Mouse (Mus musculus): ENCODE measurements around the gene Capn2. TPM values are rescaled to one million over a fixed set of nuclear protein-coding genes. Genes with fewer than 3 reads are reported as not detected.

Capn2 gene
- total and polyA plus RNA-seq, 3 experiments, result 0.33 TPM; not detected in 2

DNA sequence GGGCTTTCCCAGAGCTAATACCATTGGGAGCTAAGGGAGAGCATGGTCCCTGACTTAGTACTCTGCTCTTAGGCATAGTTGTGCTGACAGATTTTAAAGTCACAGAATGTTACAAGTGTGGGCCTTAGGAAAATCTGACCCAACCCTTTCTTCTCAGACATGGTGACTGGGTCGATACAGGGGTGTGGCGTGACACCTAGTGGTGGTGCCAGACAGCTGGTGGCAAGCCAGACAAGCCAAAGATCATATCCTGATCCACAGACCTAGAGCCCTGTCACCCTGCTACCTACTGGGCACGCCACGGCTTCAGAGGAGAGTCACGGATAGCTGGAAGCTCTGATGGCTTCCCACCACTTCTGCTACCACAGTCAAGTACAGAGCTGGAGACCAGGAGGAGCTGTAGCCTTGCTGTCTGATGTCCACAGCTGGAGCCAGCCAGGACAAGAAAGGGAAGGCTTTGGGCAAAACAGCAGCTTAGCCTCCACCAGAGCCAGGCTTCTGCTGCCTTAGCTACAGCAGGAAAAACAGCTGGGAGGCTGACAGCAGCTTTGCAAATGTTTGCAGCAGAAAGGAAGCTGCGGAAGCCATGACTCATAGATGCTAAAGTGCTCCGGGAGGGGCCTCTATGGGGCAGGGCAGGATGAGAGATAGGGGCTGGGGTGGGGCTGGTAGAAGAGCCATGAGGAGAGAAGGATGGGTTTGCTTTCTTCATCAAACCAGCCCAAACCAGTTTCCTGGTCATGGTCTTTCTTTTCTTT is 11.0 kb downstream of the Capn2 start:
- DNase-seq (ENCODE audit: low spot score), result no peak

GRCm38 (mm10) chr1:182505291-182505690 is 12.1 kb downstream of the Capn2 start:
- no peak for ATAC-seq (ENCODE audit: extremely low read depth, insufficient number of reproducible peaks, low FRiP score, poor library complexity, severe bottlenecking)
- H3K27me3 ChIP-seq (ENCODE audit: insufficient read depth, low read length), result peaks cover 3% of the 10 kb centered on the region; the same call in 1 of the 2 replicates
- no peak for DNase-seq (ENCODE audit: low spot score)
- peaks cover 5% of the 10 kb centered on the region; the same call in 1 of the 2 replicates for H3K9me3 ChIP-seq (replicated peaks)
- no peaks in the 10 kb centered on the region for H3K36me3 ChIP-seq (replicated peaks)
- TF ChIP-seq TAL1 (conservative IDR thresholded peaks at IDR 0.05; ENCODE audit: low read depth, low read length), result no peak
- TF ChIP-seq POLR2AphosphoS5 (IDR thresholded peaks at IDR 0.05; ENCODE audit: insufficient replicate concordance, low read depth, low read length), result no peak
- TF ChIP-seq CTCF (IDR thresholded peaks at IDR 0.05; ENCODE audit: low read depth, low read length), result no peak
- no peak for TF ChIP-seq GATA2 (IDR thresholded peaks at IDR 0.05; ENCODE audit: borderline replicate concordance, low read depth, low read length)
- no peak for TF ChIP-seq GATA1 (IDR thresholded peaks at IDR 0.05; ENCODE audit: borderline replicate concordance, low read length)
- H3K4me3 ChIP-seq (ENCODE audit: low read depth, low read length), result no peak overlapping the region
- H3K4me1 ChIP-seq (ENCODE audit: insufficient read depth, low read depth, low read length), result no peaks in the 10 kb centered on the region

More for the DNA sequence above, 11.0 kb downstream of the Capn2 start:
- Histone ChIP-seq H3K27me3 (ENCODE audit: insufficient read depth, low read length) (peaks cover 3% of the 10 kb centered on the region; the same call in 1 of the 2 replicates), H3K9me3 (replicated peaks) (peaks cover 5% of the 10 kb centered on the region; the same call in 1 of the 2 replicates), H3K36me3 (replicated peaks) (no peaks in the 10 kb centered on the region), H3K4me3 (ENCODE audit: low read depth, low read length) (no peak overlapping the region), H3K4me1 (ENCODE audit: insufficient read depth, low read depth, low read length) (no peaks in the 10 kb centered on the region)
- no peak for TF ChIP-seq GATA2 (IDR thresholded peaks at IDR 0.05; ENCODE audit: borderline replicate concordance, low read depth, low read length)
- no peak for TF ChIP-seq POLR2AphosphoS5 (IDR thresholded peaks at IDR 0.05; ENCODE audit: insufficient replicate concordance, low read depth, low read length)
- TF ChIP-seq GATA1 (IDR thresholded peaks at IDR 0.05; ENCODE audit: borderline replicate concordance, low read length), result no peak
- TF ChIP-seq CTCF (IDR thresholded peaks at IDR 0.05; ENCODE audit: low read depth, low read length), result no peak
- TF ChIP-seq TAL1 (conservative IDR thresholded peaks at IDR 0.05; ENCODE audit: low read depth, low read length), result no peak
- no peak for ATAC-seq (ENCODE audit: extremely low read depth, insufficient number of reproducible peaks, low FRiP score, poor library complexity, severe bottlenecking)

DNA sequence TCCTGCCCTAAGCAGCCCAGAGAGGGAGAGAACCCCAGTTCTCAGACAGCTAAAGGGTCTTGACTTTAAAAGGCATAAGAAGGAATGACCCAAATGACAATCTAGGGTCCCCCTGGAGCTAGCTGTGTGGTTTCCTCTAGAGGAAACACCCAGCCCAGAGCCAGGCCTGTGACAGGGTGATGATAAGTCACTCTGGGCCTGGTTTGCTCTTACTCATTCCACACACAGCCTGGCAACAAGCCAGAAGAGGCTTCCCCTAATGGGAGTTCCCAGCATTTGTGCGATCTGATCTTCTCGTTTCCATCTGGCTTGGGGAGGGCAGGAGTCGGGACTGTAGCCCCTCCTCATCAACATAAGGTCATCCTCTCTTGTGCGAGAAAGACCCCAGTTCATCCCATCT is 13.2 kb downstream of the Capn2 start:
- no peaks in the 10 kb centered on the region for H3K36me3 ChIP-seq (replicated peaks)
- peaks cover 2% of the 10 kb centered on the region; the same call in 1 of the 2 replicates for H3K9me3 ChIP-seq (replicated peaks)
- no peaks in the 10 kb centered on the region for H3K4me1 ChIP-seq (ENCODE audit: insufficient read depth, low read depth, low read length)
- peaks cover 3% of the 10 kb centered on the region; the same call in 1 of the 2 replicates for H3K27me3 ChIP-seq (ENCODE audit: insufficient read depth, low read length)
- DNase-seq (ENCODE audit: low spot score) (no peak), ATAC-seq (ENCODE audit: extremely low read depth, insufficient number of reproducible peaks, low FRiP score, poor library complexity, severe bottlenecking) (no peak)
- no peak for TF ChIP-seq GATA2 (IDR thresholded peaks at IDR 0.05; ENCODE audit: borderline replicate concordance, low read depth, low read length)
- no peak for TF ChIP-seq POLR2AphosphoS5 (IDR thresholded peaks at IDR 0.05; ENCODE audit: insufficient replicate concordance, low read depth, low read length)
- no peak for TF ChIP-seq CTCF (IDR thresholded peaks at IDR 0.05; ENCODE audit: low read depth, low read length)
- TF ChIP-seq TAL1 (conservative IDR thresholded peaks at IDR 0.05; ENCODE audit: low read depth, low read length), result no peak
- no peak for TF ChIP-seq GATA1 (IDR thresholded peaks at IDR 0.05; ENCODE audit: borderline replicate concordance, low read length)
- no peak overlapping the region for H3K4me3 ChIP-seq (ENCODE audit: low read depth, low read length)

GRCm38 (mm10) chr1:182503206-182503900 is 14.1 kb downstream of the Capn2 start:
- Histone ChIP-seq H3K36me3 (replicated peaks) (no peaks in the 10 kb centered on the region), H3K4me1 (ENCODE audit: insufficient read depth, low read depth, low read length) (no peaks in the 10 kb centered on the region)

DNA sequence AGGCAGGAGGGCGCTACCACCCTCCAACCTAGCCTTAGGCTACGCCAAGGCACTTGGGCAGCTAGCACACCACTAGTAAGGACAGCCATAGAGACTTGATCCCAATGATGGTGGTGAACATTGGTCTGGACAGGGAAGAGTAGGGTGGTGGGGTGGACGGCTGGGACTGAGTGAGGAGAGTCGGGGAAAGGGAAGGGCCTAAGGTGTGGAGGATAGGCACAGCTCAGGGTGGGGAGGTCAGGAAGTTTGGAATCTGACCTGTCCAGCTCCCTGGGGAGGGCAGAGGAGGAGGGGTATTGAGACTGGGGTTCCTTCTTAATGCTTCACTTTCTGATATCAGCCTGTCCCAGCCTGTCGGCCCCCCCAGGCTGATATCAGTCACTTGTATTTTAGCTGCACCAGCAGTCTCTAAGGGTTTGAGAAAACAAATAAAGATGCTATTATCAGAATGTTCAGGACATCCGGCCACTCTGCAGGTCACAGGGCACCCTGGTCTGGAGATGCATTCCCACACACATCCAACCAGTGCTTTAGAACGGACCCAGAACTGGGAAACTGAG is 14.8 kb downstream of the Capn2 start:
- no peak for DNase-seq (ENCODE audit: low spot score)

More at GRCm38 (mm10) chr1:182503206-182503900, 14.1 kb downstream of the Capn2 start:
- ATAC-seq (ENCODE audit: extremely low read depth, insufficient number of reproducible peaks, low FRiP score, poor library complexity, severe bottlenecking) (no peak), DNase-seq (ENCODE audit: low spot score) (no peak)
- no peak for TF ChIP-seq POLR2AphosphoS5 (IDR thresholded peaks at IDR 0.05; ENCODE audit: insufficient replicate concordance, low read depth, low read length)
- TF ChIP-seq GATA1 (IDR thresholded peaks at IDR 0.05; ENCODE audit: borderline replicate concordance, low read length), result no peak
- no peak for TF ChIP-seq GATA2 (IDR thresholded peaks at IDR 0.05; ENCODE audit: borderline replicate concordance, low read depth, low read length)
- no peak for TF ChIP-seq CTCF (IDR thresholded peaks at IDR 0.05; ENCODE audit: low read depth, low read length)
- TF ChIP-seq TAL1 (conservative IDR thresholded peaks at IDR 0.05; ENCODE audit: low read depth, low read length), result no peak
- Histone ChIP-seq H3K27me3 (ENCODE audit: insufficient read depth, low read length) (peaks cover 3% of the 10 kb centered on the region; the same call in 1 of the 2 replicates), H3K4me3 (ENCODE audit: low read depth, low read length) (no peak overlapping the region), H3K9me3 (replicated peaks) (no peaks in the 10 kb centered on the region)

More for the DNA sequence above, 14.8 kb downstream of the Capn2 start:
- Histone ChIP-seq H3K9me3 (replicated peaks) (no peaks in the 10 kb centered on the region), H3K4me3 (ENCODE audit: low read depth, low read length) (no peak overlapping the region), H3K36me3 (replicated peaks) (no peaks in the 10 kb centered on the region), H3K4me1 (ENCODE audit: insufficient read depth, low read depth, low read length) (no peaks in the 10 kb centered on the region), H3K27me3 (ENCODE audit: insufficient read depth, low read length) (peaks cover 3% of the 10 kb centered on the region; the same call in 1 of the 2 replicates)
- no peak for ATAC-seq (ENCODE audit: extremely low read depth, insufficient number of reproducible peaks, low FRiP score, poor library complexity, severe bottlenecking)
- TF ChIP-seq GATA2 (IDR thresholded peaks at IDR 0.05; ENCODE audit: borderline replicate concordance, low read depth, low read length) (no peak), CTCF (IDR thresholded peaks at IDR 0.05; ENCODE audit: low read depth, low read length) (no peak), TAL1 (conservative IDR thresholded peaks at IDR 0.05; ENCODE audit: low read depth, low read length) (no peak), GATA1 (IDR thresholded peaks at IDR 0.05; ENCODE audit: borderline replicate concordance, low read length) (no peak), POLR2AphosphoS5 (IDR thresholded peaks at IDR 0.05; ENCODE audit: insufficient replicate concordance, low read depth, low read length) (no peak)
